Mouse (Mus musculus): ENCODE measurements at regions not wholly inside any gene's neighbourhood (a gene's known extent, or its start where the extent isn't known, plus 50 kb on each side); places are given as distances from the start of the nearest gene placed in this dataset.

DNA sequence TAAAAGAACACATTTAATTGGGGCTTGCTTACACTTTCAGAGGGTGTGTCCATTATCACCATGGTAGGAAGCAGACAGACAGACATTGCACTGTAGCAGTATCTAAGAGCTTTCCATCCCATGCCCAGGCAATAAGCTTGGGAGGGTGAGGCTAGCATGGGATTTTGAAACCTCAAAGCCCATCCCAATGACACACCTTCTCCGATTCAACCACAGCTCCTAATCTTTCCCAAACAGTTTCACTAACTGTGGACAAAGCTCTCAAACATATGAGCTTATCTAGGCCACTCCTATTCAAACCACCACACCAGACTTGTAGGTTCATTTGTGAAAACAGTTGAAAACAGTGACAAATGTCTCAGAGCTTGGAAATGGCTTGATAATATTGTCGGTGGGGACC is 101.0 kb upstream of the Nck2 start:
- TF ChIP-seq CTCF (IDR thresholded peaks at IDR 0.05; ENCODE audit: control insufficient read depth, insufficient read depth, insufficient replicate concordance, low read depth, low read length): no peak
- TF ChIP-seq POLR2A (IDR thresholded peaks at IDR 0.05; ENCODE audit: control insufficient read depth, low read depth, low read length): no peak
- Histone ChIP-seq H3K27ac (ENCODE audit: control insufficient read depth, insufficient read depth, low read depth, low read length) (no peak overlapping the region), H3K4me3 (ENCODE audit: control insufficient read depth, low read depth, low read length) (no peak overlapping the region), H3K27me3 (ENCODE audit: control insufficient read depth, insufficient read depth, low read length) (no peaks in the 10 kb centered on the region), H3K36me3 (ENCODE audit: control insufficient read depth, insufficient read depth, low read length) (no peaks in the 10 kb centered on the region), H3K4me1 (ENCODE audit: control insufficient read depth, insufficient read depth, low read length) (no peaks in the 10 kb centered on the region)

- Histone ChIP-seq H3K27ac (ENCODE audit: control insufficient read depth, insufficient read depth, low read depth, low read length) (no peak overlapping the region), H3K36me3 (ENCODE audit: control insufficient read depth, insufficient read depth, low read length) (no peaks in the 10 kb centered on the region), H3K4me3 (ENCODE audit: control insufficient read depth, low read depth, low read length) (no peak overlapping the region), H3K27me3 (ENCODE audit: control insufficient read depth, insufficient read depth, low read length) (no peaks in the 10 kb centered on the region), H3K4me1 (ENCODE audit: control insufficient read depth, insufficient read depth, low read length) (no peaks in the 10 kb centered on the region)
- no peak for TF ChIP-seq POLR2A (IDR thresholded peaks at IDR 0.05; ENCODE audit: control insufficient read depth, low read depth, low read length)
- no peak for TF ChIP-seq CTCF (IDR thresholded peaks at IDR 0.05; ENCODE audit: control insufficient read depth, insufficient read depth, insufficient replicate concordance, low read depth, low read length)
Measured at GRCm38 (mm10) chr1:43344001-43344400, 100.4 kb upstream of the Nck2 start.

DNA sequence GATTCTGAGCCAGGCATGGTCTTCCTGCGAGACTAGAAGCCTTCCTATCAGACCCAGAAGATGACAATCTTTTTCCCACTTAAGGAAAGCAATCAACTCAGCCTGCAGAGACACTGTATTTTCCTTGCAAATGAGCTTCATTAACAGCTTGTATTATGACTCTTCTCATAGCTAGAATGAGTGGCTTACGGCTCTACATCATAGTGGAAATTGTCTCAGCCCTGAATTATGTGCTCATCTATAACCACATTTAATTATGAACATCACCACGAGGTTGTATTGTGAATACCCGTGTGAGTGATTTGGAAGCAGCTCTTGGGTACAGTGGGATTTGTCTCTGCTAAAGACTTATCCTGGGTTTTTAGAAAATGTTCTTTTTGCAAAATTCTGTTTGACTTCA is 97.2 kb upstream of the Nck2 start:
- Histone ChIP-seq H3K27ac (ENCODE audit: control insufficient read depth, insufficient read depth, low read depth, low read length) (no peak overlapping the region), H3K36me3 (ENCODE audit: control insufficient read depth, insufficient read depth, low read length) (no peaks in the 10 kb centered on the region), H3K27me3 (ENCODE audit: control insufficient read depth, insufficient read depth, low read length) (no peaks in the 10 kb centered on the region), H3K4me1 (ENCODE audit: control insufficient read depth, insufficient read depth, low read length) (no peaks in the 10 kb centered on the region), H3K4me3 (ENCODE audit: control insufficient read depth, low read depth, low read length) (no peak overlapping the region)
- no peak for TF ChIP-seq POLR2A (IDR thresholded peaks at IDR 0.05; ENCODE audit: control insufficient read depth, low read depth, low read length)
- TF ChIP-seq CTCF (IDR thresholded peaks at IDR 0.05; ENCODE audit: control insufficient read depth, insufficient read depth, insufficient replicate concordance, low read depth, low read length): no peak

GRCm38 (mm10) chr1:43349966-43350365 is 94.4 kb upstream of the Nck2 start:
- Histone ChIP-seq H3K4me1 (ENCODE audit: control insufficient read depth, insufficient read depth, low read length) (no peaks in the 10 kb centered on the region), H3K4me3 (ENCODE audit: control insufficient read depth, low read depth, low read length) (no peak overlapping the region), H3K27me3 (ENCODE audit: control insufficient read depth, insufficient read depth, low read length) (no peaks in the 10 kb centered on the region), H3K27ac (ENCODE audit: control insufficient read depth, insufficient read depth, low read depth, low read length) (no peak overlapping the region), H3K36me3 (ENCODE audit: control insufficient read depth, insufficient read depth, low read length) (no peaks in the 10 kb centered on the region)
- TF ChIP-seq POLR2A (IDR thresholded peaks at IDR 0.05; ENCODE audit: control insufficient read depth, low read depth, low read length) (no peak), CTCF (IDR thresholded peaks at IDR 0.05; ENCODE audit: control insufficient read depth, insufficient read depth, insufficient replicate concordance, low read depth, low read length) (no peak)

GRCm38 (mm10) chr1:43358191-43358590 is 86.2 kb upstream of the Nck2 start:
- no peak for TF ChIP-seq POLR2A (IDR thresholded peaks at IDR 0.05; ENCODE audit: control insufficient read depth, low read depth, low read length)
- TF ChIP-seq CTCF (IDR thresholded peaks at IDR 0.05; ENCODE audit: control insufficient read depth, insufficient read depth, insufficient replicate concordance, low read depth, low read length): no peak
- Histone ChIP-seq H3K4me3 (ENCODE audit: control insufficient read depth, low read depth, low read length) (no peak overlapping the region), H3K4me1 (ENCODE audit: control insufficient read depth, insufficient read depth, low read length) (no peaks in the 10 kb centered on the region), H3K27ac (ENCODE audit: control insufficient read depth, insufficient read depth, low read depth, low read length) (no peak overlapping the region), H3K27me3 (ENCODE audit: control insufficient read depth, insufficient read depth, low read length) (no peaks in the 10 kb centered on the region), H3K36me3 (ENCODE audit: control insufficient read depth, insufficient read depth, low read length) (no peaks in the 10 kb centered on the region)

GRCm38 (mm10) chr1:43359662-43360061 is 84.7 kb upstream of the Nck2 start:
- TF ChIP-seq CTCF (IDR thresholded peaks at IDR 0.05; ENCODE audit: control insufficient read depth, insufficient read depth, insufficient replicate concordance, low read depth, low read length) (no peak), POLR2A (IDR thresholded peaks at IDR 0.05; ENCODE audit: control insufficient read depth, low read depth, low read length) (no peak)
- Histone ChIP-seq H3K27ac (ENCODE audit: control insufficient read depth, insufficient read depth, low read depth, low read length) (no peak overlapping the region), H3K36me3 (ENCODE audit: control insufficient read depth, insufficient read depth, low read length) (no peaks in the 10 kb centered on the region), H3K27me3 (ENCODE audit: control insufficient read depth, insufficient read depth, low read length) (no peaks in the 10 kb centered on the region), H3K4me1 (ENCODE audit: control insufficient read depth, insufficient read depth, low read length) (no peaks in the 10 kb centered on the region), H3K4me3 (ENCODE audit: control insufficient read depth, low read depth, low read length) (no peak overlapping the region)

GRCm38 (mm10) chr1:43360291-43360690 is 84.1 kb upstream of the Nck2 start:
- TF ChIP-seq POLR2A (IDR thresholded peaks at IDR 0.05; ENCODE audit: control insufficient read depth, low read depth, low read length): no peak
- TF ChIP-seq CTCF (IDR thresholded peaks at IDR 0.05; ENCODE audit: control insufficient read depth, insufficient read depth, insufficient replicate concordance, low read depth, low read length): no peak
- H3K27ac ChIP-seq (ENCODE audit: control insufficient read depth, insufficient read depth, low read depth, low read length): no peak overlapping the region

GRCm38 (mm10) chr1:43360741-43361140 is 83.6 kb upstream of the Nck2 start:
- Histone ChIP-seq H3K4me3 (ENCODE audit: control insufficient read depth, low read depth, low read length) (no peak overlapping the region), H3K36me3 (ENCODE audit: control insufficient read depth, insufficient read depth, low read length) (no peaks in the 10 kb centered on the region), H3K27ac (ENCODE audit: control insufficient read depth, insufficient read depth, low read depth, low read length) (no peak overlapping the region), H3K4me1 (ENCODE audit: control insufficient read depth, insufficient read depth, low read length) (no peaks in the 10 kb centered on the region), H3K27me3 (ENCODE audit: control insufficient read depth, insufficient read depth, low read length) (no peaks in the 10 kb centered on the region)
- TF ChIP-seq POLR2A (IDR thresholded peaks at IDR 0.05; ENCODE audit: control insufficient read depth, low read depth, low read length) (no peak), CTCF (IDR thresholded peaks at IDR 0.05; ENCODE audit: control insufficient read depth, insufficient read depth, insufficient replicate concordance, low read depth, low read length) (no peak)

More at GRCm38 (mm10) chr1:43360291-43360690, 84.1 kb upstream of the Nck2 start:
- H3K27me3 ChIP-seq (ENCODE audit: control insufficient read depth, insufficient read depth, low read length): no peaks in the 10 kb centered on the region
- H3K4me1 ChIP-seq (ENCODE audit: control insufficient read depth, insufficient read depth, low read length): no peaks in the 10 kb centered on the region
- no peak overlapping the region for H3K4me3 ChIP-seq (ENCODE audit: control insufficient read depth, low read depth, low read length)
- H3K36me3 ChIP-seq (ENCODE audit: control insufficient read depth, insufficient read depth, low read length): no peaks in the 10 kb centered on the region

Data from testis, adult 2 months (tissue).